Mouse (Mus musculus) cerebellum, adult 2 months (tissue): Measurements from ENCODE around the gene Ccdc154.

ENCODE experiments used
- CTCF ChIP-seq: fragments of 200-500 bp; IDR thresholded peaks from 2 replicates; pipeline ENCODE4 v1.5.1; 2011; ENCODE audit warnings: low read depth, mild to moderate bottlenecking, control low read depth, low read length, moderate library complexity, borderline replicate concordance; ENCODE audit not compliant: insufficient read depth
- POLR2A ChIP-seq: fragments of 200-500 bp; IDR thresholded peaks from 2 replicates; pipeline ENCODE4 v1.6.1; 2011; ENCODE audit warnings: low read length, control low read depth, borderline replicate concordance; ENCODE audit not compliant: insufficient read depth

GRCm38 (mm10) chr17:25215431-25215830 lies 53.2 kb downstream of the Ccdc154 start:
- TF ChIP-seq CTCF (no peak), POLR2A (no peak)
